Mouse (Mus musculus) G1E (cell line): ENCODE data around the gene Fry.

Experiments
- CTCF ChIP-seq: IDR thresholded peaks from 2 replicates; pipeline ENCODE4 v1.5.1; 2012; ENCODE audit warnings: low read depth, low read length, inconsistent platforms, mixed read lengths
- GATA1 ChIP-seq: IDR thresholded peaks from 2 replicates; pipeline ENCODE4 v1.6.1; 2012; ENCODE audit warnings: borderline replicate concordance, low read length, inconsistent platforms, mixed read lengths
- GATA2 ChIP-seq: IDR thresholded peaks from 2 replicates; pipeline ENCODE4 v1.6.1; 2012; ENCODE audit warnings: low read depth, low read length, inconsistent platforms, borderline replicate concordance
- TAL1 ChIP-seq: conservative IDR thresholded peaks from 2 replicates; pipeline ENCODE4 v1.6.1; 2012; ENCODE audit warnings: low read depth, low read length, inconsistent platforms, mixed read lengths

GRCm38 (mm10) chr5:150111236-150111635, 7.2 kb upstream of the Fry start:
- TF ChIP-seq CTCF (no peak), GATA1 (no peak), GATA2 (no peak), TAL1 (no peak)
